Mouse (Mus musculus) lung, postnatal 25 days (tissue): ENCODE measurements around the gene Caprin1.

Source experiments
- DNase-seq: peaks from one replicate; pipeline ENCODE4 v3.0.0; 2022; ENCODE audit warnings: low spot score

The Caprin1 gene

DNA sequence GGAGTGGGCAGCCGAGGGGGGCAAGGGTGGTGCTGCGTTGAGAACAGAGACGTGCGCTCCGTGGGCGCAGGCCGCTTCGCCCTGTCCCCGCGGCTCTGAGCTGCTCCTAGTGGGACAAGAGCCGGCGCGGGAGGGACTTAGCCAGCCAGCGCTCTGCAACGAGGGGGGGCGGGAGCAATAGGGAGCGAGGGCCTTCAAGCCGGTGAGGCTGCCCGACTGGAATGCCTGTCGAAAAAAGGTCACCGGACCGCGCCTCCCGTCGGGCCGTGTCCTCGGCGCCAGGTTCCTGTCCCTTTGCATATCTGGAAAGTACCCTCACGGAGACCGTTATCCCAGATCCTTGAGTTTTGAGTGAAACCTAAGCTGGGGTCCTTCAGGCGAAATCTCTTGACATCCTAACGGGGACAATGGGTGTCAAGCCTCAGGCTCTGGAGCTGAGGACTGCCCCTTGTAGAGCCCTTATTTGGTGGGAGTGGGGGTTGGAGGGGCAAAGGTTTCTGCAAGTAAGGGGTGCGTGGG, at the start of gene Caprin1:
TSS of gene Caprin1 (minus strand) at position 159 of the 519 bp plus-strand sequence.
- DNase-seq, result peak; percentile 93

GRCm38 (mm10) chr2:103846875-103847274, 49.4 kb upstream of the Caprin1 start:
- DNase-seq, result no peak

DNA sequence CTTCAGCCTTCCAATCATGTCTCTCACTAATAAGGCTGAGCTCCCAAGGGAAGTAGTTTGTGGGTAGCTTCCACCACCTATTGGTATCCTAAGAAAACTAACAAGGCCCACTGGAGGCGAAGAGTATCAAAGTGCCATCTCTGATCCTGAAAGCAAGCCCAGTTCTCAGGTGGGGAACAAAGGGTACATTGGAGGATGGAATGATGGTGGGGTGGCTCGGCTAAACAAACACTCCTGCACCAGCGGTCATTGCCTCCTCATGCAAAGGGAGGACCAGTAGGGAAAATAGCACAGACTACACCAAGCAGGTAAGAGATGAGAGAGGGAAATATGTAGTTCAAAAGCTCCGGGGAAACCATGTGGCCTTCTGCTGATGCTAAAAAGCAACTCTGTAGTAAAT, 48.8 kb upstream of the Caprin1 start:
- no peak for DNase-seq

- DNase-seq, result no peak
Measured at GRCm38 (mm10) chr2:103844016-103844415, 46.6 kb upstream of the Caprin1 start.

- DNase-seq, result no peak
Measured at GRCm38 (mm10) chr2:103843321-103843720, 45.9 kb upstream of the Caprin1 start.

DNA sequence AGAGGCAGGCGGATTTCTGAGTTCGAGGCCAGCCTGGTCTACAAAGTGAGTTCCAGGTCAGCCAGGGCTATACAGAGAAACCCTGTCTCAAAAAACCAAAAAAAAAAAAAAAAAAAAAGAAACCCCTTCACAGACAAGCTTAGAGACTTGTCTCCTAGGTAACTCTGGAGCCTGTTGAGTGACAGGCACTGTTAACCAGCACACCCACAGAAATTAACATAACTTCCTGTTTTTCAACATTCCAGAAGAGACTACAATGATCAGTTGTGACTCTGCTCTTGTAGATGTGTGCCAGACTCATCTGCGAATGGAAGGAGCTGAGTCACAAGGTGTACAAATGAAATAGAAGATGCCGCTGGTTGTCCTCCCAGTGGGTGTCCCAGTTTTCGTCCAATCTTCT, 44.9 kb upstream of the Caprin1 start:
- no peak for DNase-seq

DNA sequence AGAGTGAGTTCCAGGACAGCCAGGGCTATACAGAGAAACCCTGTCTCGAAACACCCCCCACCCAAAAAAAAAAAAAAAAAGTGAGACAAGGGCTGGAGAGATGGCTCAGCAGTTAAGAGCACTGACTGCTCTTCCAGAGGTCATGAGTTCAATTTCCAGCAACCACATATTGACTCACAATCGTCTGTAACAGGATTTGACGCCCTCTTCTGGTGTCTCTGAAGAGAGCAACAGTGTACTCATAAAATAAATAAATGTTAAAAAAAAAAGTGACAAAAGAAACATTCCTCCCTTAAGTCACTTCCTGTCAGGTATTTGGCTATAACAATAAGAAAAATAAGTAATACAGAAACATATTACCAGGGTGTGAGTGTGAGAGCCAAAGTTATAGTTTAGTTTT, 41.0 kb upstream of the Caprin1 start:
- DNase-seq, result no peak

DNA sequence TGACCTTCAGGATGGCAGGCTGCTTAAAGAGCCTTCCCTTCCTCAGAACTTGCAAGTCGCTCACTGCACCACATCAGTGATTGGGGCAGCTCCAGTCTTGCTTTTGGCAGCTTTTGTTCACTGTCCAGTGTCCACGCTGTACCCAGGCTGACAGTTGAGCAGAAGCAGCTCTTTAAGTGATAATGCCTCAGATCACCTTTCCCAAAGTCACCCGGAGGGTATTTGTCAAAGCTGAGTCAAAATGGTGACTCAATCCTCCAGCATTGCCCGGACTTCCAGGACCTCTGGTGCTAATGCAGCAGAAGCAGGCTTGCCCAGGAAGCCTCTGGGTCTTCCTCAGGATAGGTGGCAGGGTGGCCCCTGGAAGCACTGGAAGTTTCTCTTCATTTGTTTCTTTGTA, 39.7 kb upstream of the Caprin1 start:
- no peak for DNase-seq

- DNase-seq, result no peak
Measured at GRCm38 (mm10) chr2:103835614-103836395, 38.4 kb upstream of the Caprin1 start.

- DNase-seq, result no peak
Measured at GRCm38 (mm10) chr2:103833816-103834445, 36.5 kb upstream of the Caprin1 start.

- no peak for DNase-seq
Measured at GRCm38 (mm10) chr2:103832899-103833298, 35.5 kb upstream of the Caprin1 start.

- DNase-seq, result no peak
Measured at GRCm38 (mm10) chr2:103828900-103829299, 31.5 kb upstream of the Caprin1 start.

DNA sequence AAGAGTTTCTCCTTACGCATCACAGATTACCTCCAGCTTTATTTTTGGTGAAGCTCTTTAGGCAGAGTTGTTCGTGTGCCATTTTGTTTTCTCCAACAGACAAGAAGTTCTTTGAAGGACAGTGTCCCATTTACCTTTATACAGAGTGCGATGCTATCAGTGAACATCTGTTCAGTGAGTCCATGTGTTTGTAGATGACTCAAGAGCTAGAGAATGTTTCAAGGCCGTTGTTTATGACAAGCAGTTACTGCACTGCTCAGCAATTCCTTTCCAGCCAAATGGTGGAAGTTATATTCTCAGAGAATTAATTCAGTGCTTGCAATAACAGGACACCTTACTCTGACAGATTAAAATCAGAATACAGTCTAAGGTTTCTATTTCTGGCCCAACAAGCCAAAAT, 27.5 kb upstream of the Caprin1 start:
- no peak for DNase-seq

DNA sequence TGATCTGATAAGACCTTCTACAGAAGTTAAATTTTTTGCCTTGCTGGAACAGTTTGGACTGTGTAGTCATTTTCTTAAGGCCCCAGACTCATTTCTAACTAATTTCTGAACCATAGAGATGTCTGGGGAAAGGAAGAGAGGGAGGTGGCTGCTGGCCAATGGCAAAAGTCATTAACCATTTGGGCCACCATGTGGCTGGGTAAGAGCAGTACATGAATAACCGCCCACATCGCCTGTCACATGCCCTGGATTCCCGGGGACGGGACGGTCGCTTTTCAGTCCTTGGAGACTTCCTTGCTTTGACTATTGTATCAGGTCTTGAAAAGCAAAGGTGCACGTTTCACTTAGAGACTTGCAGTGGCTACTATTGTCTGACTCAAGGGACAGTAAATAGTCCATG, 25.1 kb upstream of the Caprin1 start:
- no peak for DNase-seq

DNA sequence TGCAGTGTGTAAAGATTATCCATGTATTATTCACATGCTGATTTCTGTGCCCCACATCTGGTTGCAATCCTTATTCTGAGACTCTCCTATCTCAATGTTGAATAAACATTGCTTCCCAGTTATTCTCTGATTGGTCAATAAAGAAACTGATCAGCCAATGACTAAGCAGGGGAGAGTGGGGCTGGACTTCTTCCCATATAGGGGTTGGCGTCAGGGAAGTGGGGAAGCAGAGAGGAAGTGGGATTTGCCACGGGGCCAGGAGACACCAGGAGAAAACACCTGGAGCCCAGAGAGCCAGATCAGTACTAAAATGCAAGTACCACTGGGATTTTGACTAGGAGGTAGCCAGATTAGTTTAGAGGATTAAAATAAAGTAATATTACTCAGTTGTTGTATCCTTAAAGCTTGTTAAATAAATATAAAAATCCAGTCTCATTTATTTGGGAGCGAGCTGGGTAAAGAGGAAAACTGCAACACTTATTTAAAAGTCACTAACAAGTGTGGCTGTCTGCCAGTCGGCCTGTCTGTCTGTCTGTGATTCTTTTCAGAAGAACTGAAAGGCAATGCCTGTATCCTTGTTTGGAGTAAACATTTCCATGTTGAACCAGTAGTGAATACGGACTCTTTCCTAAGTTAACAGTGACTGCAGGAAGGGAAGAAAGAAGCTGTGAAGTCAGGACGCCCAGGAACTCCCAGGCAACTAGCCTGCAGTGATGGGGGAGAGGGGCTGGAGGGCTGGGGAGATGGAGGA, 19.9 kb upstream of the Caprin1 start:
- peak; percentile 6 for DNase-seq

DNA sequence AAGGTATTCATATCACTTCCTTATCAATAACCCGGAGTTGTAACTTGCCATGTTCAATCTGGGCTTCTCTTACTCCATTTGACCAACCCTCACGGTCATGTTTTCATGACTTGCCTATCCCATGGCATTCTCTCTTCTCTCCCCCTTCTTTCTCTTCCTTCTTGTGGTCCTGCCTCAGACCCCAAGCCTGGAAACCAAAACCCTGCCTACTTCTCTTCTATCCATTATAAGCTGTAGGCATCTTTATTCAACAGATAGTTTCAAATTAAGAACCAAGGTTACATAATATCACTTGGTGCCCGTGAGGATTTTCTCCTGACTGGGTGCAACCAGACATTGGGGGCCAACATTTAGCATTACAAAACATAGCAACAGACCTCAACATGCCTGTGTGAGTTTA, 18.5 kb upstream of the Caprin1 start:
- DNase-seq, result no peak

DNA sequence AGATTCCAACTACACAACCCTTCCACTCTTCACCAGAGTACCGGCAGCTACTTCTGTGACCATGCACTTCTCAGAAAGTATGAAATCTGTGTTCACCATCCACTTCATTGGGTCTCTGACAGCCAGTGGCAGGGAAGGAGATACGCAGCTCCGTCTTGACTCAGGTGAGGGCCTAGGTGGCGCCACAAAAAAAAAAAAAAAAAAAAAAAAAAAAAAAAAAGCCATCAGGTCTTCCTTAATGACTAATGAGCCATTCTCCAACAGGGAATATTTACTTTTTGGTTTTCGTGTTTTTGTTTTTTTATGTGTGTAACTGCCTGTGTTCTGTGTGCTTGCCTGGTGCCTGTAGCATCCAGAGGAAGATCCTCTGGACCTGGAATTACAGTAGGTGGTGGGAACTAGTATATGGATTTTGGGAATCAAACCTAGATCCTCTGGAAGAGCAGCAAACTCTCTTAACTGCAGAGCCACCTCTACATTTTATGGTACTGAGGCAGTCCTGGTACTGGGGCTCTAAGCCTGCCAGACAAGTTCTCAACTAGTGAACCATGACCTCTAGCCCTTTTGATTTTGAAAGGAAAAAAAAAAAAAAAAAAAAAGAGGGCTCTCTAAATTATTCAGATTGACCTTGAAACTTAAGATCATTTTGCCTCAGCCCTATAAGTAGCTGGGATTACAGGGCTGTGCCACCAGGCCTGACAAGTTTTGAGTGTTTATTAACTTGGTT, 14.2 kb upstream of the Caprin1 start:
- no peak for DNase-seq

- no peak for DNase-seq
Measured at GRCm38 (mm10) chr2:103810412-103810811, 13.0 kb upstream of the Caprin1 start.

- DNase-seq, result no peak
Measured at GRCm38 (mm10) chr2:103808466-103808865, 11.0 kb upstream of the Caprin1 start.

DNA sequence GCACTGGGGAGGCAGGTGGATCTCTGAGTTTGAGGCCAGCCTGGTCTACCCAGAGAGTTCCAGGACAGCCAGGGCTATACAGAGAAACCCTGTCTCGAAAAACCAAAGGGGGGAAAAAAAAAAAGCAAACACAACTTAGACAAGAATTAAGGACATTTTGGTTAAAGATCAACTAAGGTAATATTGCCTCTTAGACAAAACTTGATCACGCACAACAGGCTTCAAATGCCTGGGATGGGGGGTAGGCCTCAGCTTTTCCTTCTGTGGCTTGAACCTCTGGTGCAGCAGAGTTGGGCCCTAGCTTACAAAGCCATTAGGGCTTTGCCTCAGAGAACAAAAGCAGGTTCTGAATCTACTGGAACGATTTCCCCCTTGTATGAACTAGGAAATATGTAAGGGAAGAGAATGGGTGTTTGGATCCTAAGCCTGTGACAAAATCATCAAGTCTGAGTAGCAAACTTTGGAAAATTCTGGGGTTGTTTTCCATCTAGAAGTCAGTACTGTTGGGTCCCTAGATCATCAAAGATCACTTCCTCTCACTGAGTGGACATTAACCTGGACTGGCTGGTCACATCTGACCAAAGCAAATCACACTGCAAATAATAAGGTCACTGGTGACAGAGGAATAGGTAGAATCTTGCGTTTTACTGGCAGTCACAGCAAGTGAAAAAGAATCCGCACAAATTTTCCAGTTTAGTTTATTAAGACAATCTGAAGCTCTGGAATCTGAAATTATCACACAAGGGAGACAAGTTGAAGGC, 6.5 kb upstream of the Caprin1 start:
- no peak for DNase-seq

GRCm38 (mm10) chr2:103802422-103802821, 5.0 kb upstream of the Caprin1 start:
- DNase-seq, result no peak
